Mouse (Mus musculus) lung, embryonic 14.5 days (tissue): ENCODE measurements at regions not wholly inside any gene's neighbourhood (a gene's known extent, or its start where the extent isn't known, plus 50 kb on each side); places are given as distances from the start of the nearest gene placed in this dataset.
A peak's percentile ranks its signal among the peaks of the same experiment; 100 is the strongest.

Experiments used
- ATAC-seq: fragments of 200-750 bp; cut with Nextera tagmentation; 2 replicates; pipeline ENCODE4 v1.8.0; 2017; ENCODE audit warnings: mild to moderate bottlenecking, moderate TSS enrichment, moderate library complexity; ENCODE audit not compliant: insufficient read depth
- DNase-seq: peaks from one replicate; pipeline ENCODE4 v3.0.0-alpha.2; 2015
- H3K27ac ChIP-seq: fragments of 300-500 bp; sonication (generic); 2 replicates; pipeline ENCODE4 v1.5.1; 2014; ENCODE audit warnings: low read depth, mild to moderate bottlenecking, moderate library complexity
- H3K27me3 ChIP-seq: fragments of 300-500 bp; sonication (generic); 2 replicates; pipeline ENCODE4 v1.6.1; 2014; ENCODE audit warnings: low read length, control low read depth; ENCODE audit not compliant: insufficient read depth
- H3K36me3 ChIP-seq: fragments of 300-500 bp; sonication (generic); 2 replicates; pipeline ENCODE4 v1.6.1; 2014; ENCODE audit warnings: control low read depth; ENCODE audit not compliant: insufficient read depth
- H3K4me1 ChIP-seq: fragments of 300-500 bp; sonication (generic); 2 replicates; pipeline ENCODE4 v1.6.1; 2014; ENCODE audit warnings: antibody characterized with exemption, control low read depth; ENCODE audit not compliant: insufficient read depth
- H3K4me2 ChIP-seq: fragments of 300-500 bp; sonication (generic); 2 replicates; pipeline ENCODE4 v1.6.1; 2014; ENCODE audit warnings: mild to moderate bottlenecking
- H3K4me3 ChIP-seq: fragments of 300-500 bp; sonication (generic); 2 replicates; pipeline ENCODE4 v1.5.1; 2014; ENCODE audit warnings: low read depth, low read length
- H3K9ac ChIP-seq: fragments of 300-500 bp; sonication (generic); 2 replicates; pipeline ENCODE4 v1.6.1; 2014
- H3K9me3 ChIP-seq: fragments of 300-500 bp; sonication (generic); 2 replicates; pipeline ENCODE4 v1.6.1; 2016; ENCODE audit warnings: low read depth, low read length, control low read depth
- CTCF ChIP-seq: IDR thresholded peaks from 2 replicates; pipeline ENCODE4 v1.5.1; 2016; ENCODE audit warnings: antibody characterized with exemption, low read depth
- WGBS: fragments of 180-500 bp; shearing (Covaris S2); extraction: QIAGEN DNeasy Blood & Tissue Kit; methylation state at CpG from one replicate; pipeline ENCODE4 v1.1.7; 2014; 5-methylcytosine and 5-hydroxymethylcytosine counted together

DNA sequence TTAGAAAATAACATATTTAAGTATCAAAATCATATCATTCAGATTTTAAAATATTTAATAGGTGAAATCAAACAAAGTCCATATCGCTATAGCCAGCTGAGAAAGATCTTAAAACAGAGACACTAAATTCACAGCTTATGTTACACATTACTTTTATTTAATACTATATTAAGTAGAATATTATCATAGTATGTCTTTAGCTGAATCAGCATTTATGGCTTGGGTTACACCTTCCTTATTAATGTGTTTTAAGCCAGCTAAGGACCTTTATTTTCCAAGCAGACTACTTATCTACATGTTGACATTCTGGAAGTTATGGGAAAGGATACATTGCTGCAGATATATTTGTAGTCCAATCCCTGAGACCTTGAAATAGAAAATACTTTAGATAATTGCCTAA lies 684.9 kb upstream of the Adgrl4 start:
- Histone ChIP-seq H3K27me3 (no peaks in the 10 kb centered on the region), H3K9ac (no peak overlapping the region), H3K9me3 (no peaks in the 10 kb centered on the region), H3K27ac (no peak overlapping the region), H3K4me2 (no peak overlapping the region), H3K4me1 (no peaks in the 10 kb centered on the region), H3K4me3 (no peak overlapping the region), H3K36me3 (no peaks in the 10 kb centered on the region)
- WGBS = 98% methylated on average over 1 of the region's 1 CpGs
- DNase-seq (no peak), ATAC-seq (no peak)
- no peak for TF ChIP-seq CTCF

DNA sequence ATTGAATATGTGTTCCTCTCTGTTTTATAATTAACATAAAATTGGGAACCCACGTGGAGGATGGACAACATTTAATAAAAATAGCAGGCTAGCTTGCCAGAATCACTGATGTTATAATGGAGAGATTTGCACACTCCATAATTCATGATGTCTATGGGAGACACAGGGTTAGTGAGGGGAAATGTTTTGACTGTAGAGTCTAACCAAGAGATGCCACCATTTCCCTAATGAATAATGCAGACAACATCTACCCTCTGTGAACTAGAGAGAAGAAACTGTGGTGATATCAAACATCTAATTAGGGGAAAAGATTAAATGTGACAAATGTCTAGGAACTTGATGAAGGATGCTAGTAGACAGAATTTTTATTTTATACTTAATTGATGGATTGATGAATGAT lies 677.8 kb upstream of the Adgrl4 start:
- no peaks in the 10 kb centered on the region for H3K4me1 ChIP-seq
- no peak overlapping the region for H3K4me2 ChIP-seq
- H3K9ac ChIP-seq = no peak overlapping the region
- no peaks in the 10 kb centered on the region for H3K9me3 ChIP-seq
- DNase-seq (no peak), ATAC-seq (no peak)
- H3K27me3 ChIP-seq = no peaks in the 10 kb centered on the region
- H3K36me3 ChIP-seq = no peaks in the 10 kb centered on the region
- WGBS = 48% methylated on average over 1 of the region's 1 CpGs
- no peak for TF ChIP-seq CTCF
- H3K27ac ChIP-seq = no peak overlapping the region
- H3K4me3 ChIP-seq = no peak overlapping the region

DNA sequence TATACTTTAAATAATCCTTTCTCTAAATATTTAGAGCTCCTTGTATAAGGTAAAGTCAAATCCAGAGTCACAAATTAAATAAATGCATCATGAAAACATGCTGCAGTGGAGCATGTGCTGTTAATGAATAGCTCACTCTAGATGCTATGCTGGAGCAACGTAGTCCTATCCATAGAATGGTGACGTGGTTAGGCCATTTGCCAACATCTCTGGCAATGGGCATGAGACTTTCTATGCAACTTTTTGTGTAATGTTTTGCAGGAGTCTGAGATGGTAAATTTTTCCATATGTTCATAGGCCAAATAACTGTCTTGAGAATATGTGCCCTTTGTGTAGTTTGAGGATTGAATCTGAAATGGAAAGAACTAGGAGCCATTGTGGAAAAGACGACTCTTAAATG lies 653.1 kb upstream of the Adgrl4 start:
- Histone ChIP-seq H3K27me3 (no peaks in the 10 kb centered on the region), H3K4me1 (no peaks in the 10 kb centered on the region), H3K36me3 (no peaks in the 10 kb centered on the region), H3K9ac (no peak overlapping the region), H3K27ac (no peak overlapping the region), H3K4me2 (no peak overlapping the region), H3K4me3 (no peak overlapping the region), H3K9me3 (no peaks in the 10 kb centered on the region)
- DNase-seq (peak; percentile 4), ATAC-seq (no peak)
- no peak for TF ChIP-seq CTCF
- 72% methylated on average over 3 of the region's 3 CpGs for WGBS

DNA sequence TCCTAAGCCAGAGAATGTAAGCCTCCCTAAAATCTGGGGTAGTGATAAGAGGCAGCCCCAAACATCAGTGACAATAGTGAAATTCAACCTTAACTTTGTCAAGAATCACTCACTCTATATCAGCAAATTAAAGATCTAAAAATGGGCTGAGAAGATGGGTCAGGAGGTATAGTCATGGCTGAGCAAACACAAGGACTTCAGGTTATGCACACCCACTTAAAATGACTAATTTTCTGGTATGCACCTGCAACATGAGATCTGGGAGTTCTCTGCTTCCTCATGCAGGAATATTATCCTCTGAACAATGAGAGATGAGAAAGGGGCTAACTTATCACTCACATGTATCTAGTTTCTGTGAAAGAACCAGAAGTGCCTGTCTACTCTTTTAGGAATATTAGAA lies 619.9 kb upstream of the Adgrl4 start:
- Histone ChIP-seq H3K4me1 (no peaks in the 10 kb centered on the region), H3K36me3 (no peaks in the 10 kb centered on the region), H3K27me3 (no peaks in the 10 kb centered on the region), H3K9ac (no peak overlapping the region), H3K9me3 (no peaks in the 10 kb centered on the region), H3K4me3 (no peak overlapping the region), H3K27ac (no peak overlapping the region), H3K4me2 (no peak overlapping the region)
- no peak for ATAC-seq
- no peak for TF ChIP-seq CTCF
- no peak for DNase-seq

DNA sequence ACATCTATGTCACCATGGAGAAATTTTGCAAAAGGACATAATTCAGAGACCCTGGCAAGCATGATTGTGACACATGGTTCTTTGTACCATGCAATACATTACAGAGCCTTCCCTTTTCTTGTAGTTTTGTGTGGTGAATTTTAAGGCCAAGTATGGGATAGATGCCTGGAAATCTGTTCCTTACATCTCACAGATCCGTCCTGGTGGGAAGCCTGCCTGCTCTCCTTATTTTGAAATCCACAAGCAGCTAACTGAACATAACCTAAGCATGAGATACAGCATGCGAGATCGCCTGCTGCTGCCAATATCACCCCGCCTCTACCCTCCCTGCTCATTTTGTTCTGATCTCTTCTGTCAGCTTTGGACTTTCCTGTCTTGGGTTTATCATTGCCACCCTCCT lies 618.3 kb upstream of the Adgrl4 start:
- Histone ChIP-seq H3K9me3 (no peaks in the 10 kb centered on the region), H3K4me3 (no peak overlapping the region), H3K36me3 (no peaks in the 10 kb centered on the region), H3K27me3 (no peaks in the 10 kb centered on the region), H3K27ac (no peak overlapping the region), H3K4me2 (no peak overlapping the region), H3K9ac (no peak overlapping the region), H3K4me1 (no peaks in the 10 kb centered on the region)
- WGBS = 49% methylated on average over 4 of the region's 4 CpGs
- ATAC-seq = no peak
- DNase-seq = no peak
- TF ChIP-seq CTCF = no peak

DNA sequence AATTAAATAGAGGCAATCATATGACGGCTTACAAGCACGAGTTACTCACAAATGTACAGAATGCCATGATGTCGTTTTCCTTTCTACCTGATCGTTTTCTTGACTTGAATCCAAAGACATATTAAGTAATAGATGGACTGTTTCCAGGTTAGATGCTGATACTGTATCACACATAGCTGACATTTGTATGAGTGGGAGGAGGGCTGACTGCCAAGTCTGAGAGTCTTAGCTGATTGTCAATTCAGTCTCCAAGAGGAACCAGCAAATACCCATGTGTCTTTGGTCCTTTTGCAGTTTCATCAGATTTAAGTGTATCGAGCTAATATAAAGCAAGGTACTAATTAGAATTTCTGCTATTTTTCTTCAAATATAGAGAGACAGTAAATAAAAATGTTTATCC lies 617.6 kb upstream of the Adgrl4 start:
- Histone ChIP-seq H3K4me1 (no peaks in the 10 kb centered on the region), H3K4me2 (no peak overlapping the region), H3K27me3 (no peaks in the 10 kb centered on the region), H3K9ac (no peak overlapping the region), H3K36me3 (no peaks in the 10 kb centered on the region), H3K4me3 (no peak overlapping the region), H3K9me3 (no peaks in the 10 kb centered on the region), H3K27ac (no peak overlapping the region)
- no peak for TF ChIP-seq CTCF
- WGBS = 62% methylated on average over 5 of the region's 5 CpGs
- ATAC-seq (no peak), DNase-seq (peak; percentile 44)

DNA sequence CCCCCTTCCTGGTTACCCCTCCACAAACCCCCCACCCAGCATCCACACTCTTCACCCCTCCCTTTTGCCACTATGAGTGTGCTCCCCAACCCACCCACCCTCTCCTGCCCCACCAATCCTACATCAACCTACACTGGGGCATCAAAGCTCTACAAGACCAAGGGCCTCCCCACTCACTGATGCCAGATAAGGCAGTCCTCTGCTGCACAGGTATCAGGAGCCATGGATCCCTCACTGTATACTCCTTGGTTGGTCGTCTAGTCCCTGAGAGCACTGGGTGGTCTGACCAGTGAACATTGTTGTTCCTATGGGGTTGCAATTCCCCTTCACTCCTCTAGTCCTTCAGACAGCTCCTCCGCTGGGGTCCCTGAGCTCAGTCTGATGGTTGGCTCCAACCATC lies 591.7 kb upstream of the Adgrl4 start:
- DNase-seq = no peak
- no peak overlapping the region for H3K4me2 ChIP-seq
- H3K9ac ChIP-seq = no peak overlapping the region
- WGBS = 82% methylated on average over 2 of the region's 2 CpGs
- no peaks in the 10 kb centered on the region for H3K27me3 ChIP-seq
- H3K4me3 ChIP-seq = no peak overlapping the region
- no peaks in the 10 kb centered on the region for H3K9me3 ChIP-seq
- no peak for ATAC-seq
- H3K36me3 ChIP-seq = no peaks in the 10 kb centered on the region
- H3K4me1 ChIP-seq = no peaks in the 10 kb centered on the region
- no peak for TF ChIP-seq CTCF
- H3K27ac ChIP-seq = no peak overlapping the region

DNA sequence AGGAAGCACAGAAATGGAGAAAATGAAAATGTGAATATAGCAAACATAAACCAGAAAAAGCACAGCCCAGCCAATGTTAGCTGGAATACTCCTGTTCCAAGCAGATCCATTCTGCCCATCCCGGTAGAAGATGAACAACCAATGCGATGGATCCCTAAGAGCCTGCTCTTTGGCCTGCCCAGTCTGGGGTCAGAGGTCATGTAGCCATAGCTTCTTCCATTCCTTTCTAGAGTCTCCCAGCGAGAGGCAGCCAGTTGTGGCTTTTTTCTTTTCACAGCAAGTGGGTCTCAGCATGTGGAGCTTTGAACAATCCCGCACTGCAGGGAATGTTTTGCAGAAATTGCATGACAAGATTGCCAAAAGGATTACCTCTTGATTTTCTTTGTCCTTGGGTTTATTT lies 585.6 kb upstream of the Adgrl4 start:
- no peak for ATAC-seq
- Histone ChIP-seq H3K27ac (no peak overlapping the region), H3K36me3 (no peaks in the 10 kb centered on the region), H3K9ac (no peak overlapping the region), H3K4me1 (no peaks in the 10 kb centered on the region), H3K4me2 (no peak overlapping the region), H3K9me3 (no peaks in the 10 kb centered on the region), H3K27me3 (no peaks in the 10 kb centered on the region), H3K4me3 (no peak overlapping the region)
- no peak for DNase-seq
- no peak for TF ChIP-seq CTCF
- 55% methylated on average over 4 of the region's 4 CpGs for WGBS
